Mouse (Mus musculus): ENCODE data around the gene Rps6kb2. TPM values are rescaled to one million over a fixed set of nuclear protein-coding genes. Genes with fewer than 3 reads are reported as not detected.

The Rps6kb2 gene
- polyA plus RNA-seq, 1 experiment from 2014 or later, result 59.7 TPM

DNA sequence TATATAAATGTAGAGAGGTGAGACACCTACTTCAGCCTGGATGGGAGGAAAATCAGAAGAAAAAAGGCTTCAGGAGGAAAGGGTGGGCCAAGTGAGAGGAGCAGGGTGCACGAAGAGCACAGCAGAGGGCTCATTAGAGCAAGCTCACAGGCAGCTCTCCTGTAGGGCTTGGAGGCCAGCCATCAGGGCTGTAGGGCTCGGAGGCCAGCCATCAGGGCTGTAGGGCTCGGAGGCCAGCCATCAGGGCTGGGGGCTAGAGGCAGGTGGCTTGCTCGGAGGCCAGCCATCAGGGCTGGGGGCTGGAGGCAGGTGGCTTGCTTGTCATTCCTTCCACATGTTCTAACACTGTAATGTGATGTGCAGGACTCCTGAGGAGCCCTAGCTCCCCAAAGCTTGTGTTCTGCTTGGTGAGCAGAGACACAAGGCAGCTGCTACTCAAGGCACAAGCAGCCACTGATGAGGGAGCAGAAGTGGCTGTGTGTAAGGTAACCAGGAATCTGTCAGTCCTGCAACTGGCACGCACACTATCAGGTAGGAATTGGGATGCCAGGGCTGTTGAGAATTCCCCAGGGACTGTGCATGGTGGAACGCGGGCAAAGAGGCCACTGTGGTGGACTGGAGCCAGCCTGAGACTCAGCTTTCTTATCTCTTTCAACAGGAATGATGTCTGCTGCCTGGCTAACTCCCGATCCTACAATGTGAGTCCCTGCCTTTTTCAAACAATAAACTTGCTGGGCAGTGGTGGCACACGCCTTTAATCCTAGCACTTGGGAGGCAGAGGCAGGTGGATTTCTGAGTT lies 3.7 kb upstream of the Rps6kb2 start:
- Histone ChIP-seq H3K4me3 (no peak overlapping the region), H3K36me3 (peaks cover 2% of the 10 kb centered on the region; the same call in 1 of the 2 replicates), H3K9ac (no peak overlapping the region), H3K4me2 (replicated peaks) (no peak overlapping the region), H3K27me3 (no peaks in the 10 kb centered on the region), H3K27ac (no peak overlapping the region), H3K4me1 (peaks cover 17% of the 10 kb centered on the region), H3K9me3 (no peaks in the 10 kb centered on the region)
- WGBS, result 81% methylated on average over 9 of the region's 9 CpGs
- ATAC-seq (ENCODE audit: insufficient number of reproducible peaks, insufficient read depth, low FRiP score, low TSS enrichment), result no peak

DNA sequence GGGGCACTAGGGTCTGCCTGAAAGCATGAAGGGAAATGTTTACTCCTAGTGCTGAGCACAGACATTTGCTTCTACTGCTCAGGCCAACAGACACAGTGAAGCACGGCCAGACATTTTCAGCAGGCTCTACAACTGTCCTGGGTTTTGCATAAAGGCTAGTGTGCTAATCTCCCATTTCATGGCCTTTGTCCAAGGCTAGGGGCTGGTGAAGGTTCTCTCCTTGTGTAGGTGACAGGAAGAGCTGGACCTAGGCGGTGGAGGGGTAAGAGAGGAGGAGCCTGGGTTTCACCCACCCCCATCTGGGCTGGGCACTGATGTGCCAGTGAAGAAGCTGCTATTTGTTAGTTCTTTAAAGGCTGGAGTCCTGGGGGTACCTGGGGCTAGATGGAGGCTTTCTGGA lies 1.6 kb upstream of the Rps6kb2 start:
- H3K27ac ChIP-seq, result no peak overlapping the region
- H3K9me3 ChIP-seq, result no peaks in the 10 kb centered on the region
- no peak for ATAC-seq (ENCODE audit: insufficient number of reproducible peaks, insufficient read depth, low FRiP score, low TSS enrichment)
- no peak overlapping the region for H3K9ac ChIP-seq
- WGBS, result 70% methylated on average over 2 of the region's 2 CpGs
- H3K27me3 ChIP-seq, result no peaks in the 10 kb centered on the region
- no peak overlapping the region for H3K4me3 ChIP-seq
- H3K4me1 ChIP-seq, result peaks cover 9% of the 10 kb centered on the region
- peaks cover 14% of the 10 kb centered on the region for H3K36me3 ChIP-seq
- H3K4me2 ChIP-seq (replicated peaks), result no peak overlapping the region

DNA sequence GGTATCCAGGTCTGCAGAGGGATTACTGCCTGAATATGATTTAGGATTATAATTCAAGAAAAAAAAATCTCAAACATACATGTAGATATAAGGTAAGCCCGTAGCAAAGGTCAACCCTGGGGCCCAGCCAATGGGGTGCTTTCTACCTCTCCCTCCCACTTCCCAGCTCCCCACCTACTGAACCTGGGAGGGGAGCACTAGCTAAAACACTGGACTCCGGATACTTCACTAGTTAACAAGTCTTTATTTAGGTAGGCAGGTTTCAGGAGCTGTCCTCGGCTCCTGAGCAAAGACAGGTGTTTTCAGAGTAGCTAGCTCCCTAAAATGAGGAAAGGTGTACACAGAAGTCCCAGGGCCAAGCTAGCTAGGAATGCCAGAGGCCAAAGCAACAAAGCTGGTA lies 946 bp upstream of the Rps6kb2 start:
- Histone ChIP-seq H3K27ac (no peak overlapping the region), H3K4me1 (peaks cover 8% of the 10 kb centered on the region), H3K36me3 (peaks cover 20% of the 10 kb centered on the region), H3K4me2 (replicated peaks) (no peak overlapping the region), H3K27me3 (no peaks in the 10 kb centered on the region), H3K9me3 (no peaks in the 10 kb centered on the region), H3K9ac (no peak overlapping the region), H3K4me3 (no peak overlapping the region)
- no peak for ATAC-seq (ENCODE audit: insufficient number of reproducible peaks, insufficient read depth, low FRiP score, low TSS enrichment)
- 79% methylated on average over 3 of the region's 3 CpGs for WGBS

DNA sequence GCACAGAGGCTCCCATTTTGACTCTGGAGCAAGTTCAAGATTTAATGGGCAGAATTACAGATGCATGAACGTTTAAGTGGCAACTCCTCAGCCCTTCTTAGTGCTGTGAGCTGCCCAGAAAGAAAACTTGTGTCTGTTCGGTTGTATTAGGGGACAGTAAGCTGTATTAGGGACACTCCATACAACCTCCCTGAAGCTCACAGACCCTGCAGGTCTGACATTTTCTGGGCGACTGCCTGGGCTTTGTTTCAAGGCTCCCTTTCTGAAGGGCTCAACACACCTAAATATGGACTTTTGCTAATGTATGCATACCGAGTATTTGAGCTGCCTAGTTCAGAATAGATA lies 361 bp upstream of the Rps6kb2 start:
- WGBS, result 42% methylated on average over 4 of the region's 4 CpGs
- Histone ChIP-seq H3K9ac (peak overlapping the region; percentile 76), H3K9me3 (no peaks in the 10 kb centered on the region), H3K27me3 (no peaks in the 10 kb centered on the region), H3K27ac (peak overlapping the region; percentile 80), H3K36me3 (peaks cover 26% of the 10 kb centered on the region), H3K4me1 (peaks cover 8% of the 10 kb centered on the region), H3K4me3 (peak overlapping the region; percentile 71), H3K4me2 (replicated peaks) (peak overlapping the region; percentile 85)
- ATAC-seq (ENCODE audit: insufficient number of reproducible peaks, insufficient read depth, low FRiP score, low TSS enrichment), result no peak

DNA sequence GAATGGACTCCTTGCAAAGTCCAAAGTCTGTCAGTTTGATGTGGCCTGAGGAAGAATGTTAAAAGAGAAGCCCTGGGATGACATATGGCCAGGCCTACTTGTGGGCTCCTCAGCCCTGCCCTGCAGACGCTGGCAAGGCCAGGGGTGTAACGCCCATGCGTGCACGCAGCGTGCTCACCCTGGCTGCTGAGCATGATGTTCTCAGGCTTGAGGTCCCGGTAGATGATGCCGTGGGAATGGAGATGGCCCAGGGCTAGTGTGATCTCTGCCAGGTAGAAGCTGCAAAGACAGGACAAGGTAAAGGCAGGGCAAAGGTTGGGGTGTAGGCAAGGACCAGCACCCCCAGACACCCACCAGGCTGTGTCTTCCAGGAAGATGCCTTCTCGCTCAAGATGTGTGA lies 4.1 kb downstream of the Rps6kb2 start:
- WGBS, result 95% methylated on average over 8 of the region's 8 CpGs
- Histone ChIP-seq H3K27me3 (no peaks in the 10 kb centered on the region), H3K9me3 (no peaks in the 10 kb centered on the region), H3K27ac (no peak overlapping the region), H3K36me3 (peaks cover 56% of the 10 kb centered on the region), H3K9ac (no peak overlapping the region), H3K4me2 (replicated peaks) (no peak overlapping the region), H3K4me1 (peaks cover 8% of the 10 kb centered on the region), H3K4me3 (no peak overlapping the region)
- no peak for ATAC-seq (ENCODE audit: insufficient number of reproducible peaks, insufficient read depth, low FRiP score, low TSS enrichment)

DNA sequence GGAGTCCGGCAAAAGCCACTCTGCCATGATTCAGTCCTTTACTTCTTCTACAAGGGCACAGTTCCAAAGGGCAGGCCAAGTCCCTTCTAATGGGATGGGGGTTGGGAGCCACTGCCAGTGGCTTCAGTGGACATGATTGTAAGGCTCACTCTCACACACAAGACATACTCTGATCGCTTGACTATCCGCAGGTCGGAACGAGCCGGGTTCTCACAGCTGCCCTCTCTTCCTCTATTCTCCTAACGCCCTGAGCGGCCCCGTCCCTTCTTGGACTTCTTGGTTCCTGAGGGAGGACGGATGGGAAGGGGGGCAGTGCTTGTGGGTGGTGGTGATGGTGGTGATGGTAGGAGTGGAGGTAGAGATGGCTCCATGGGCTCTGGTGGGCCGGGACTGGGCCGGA lies 6.4 kb downstream of the Rps6kb2 start:
- H3K4me2 ChIP-seq (replicated peaks), result no peak overlapping the region
- no peak overlapping the region for H3K9ac ChIP-seq
- H3K36me3 ChIP-seq, result peaks cover 67% of the 10 kb centered on the region
- no peaks in the 10 kb centered on the region for H3K27me3 ChIP-seq
- H3K27ac ChIP-seq, result no peak overlapping the region
- no peaks in the 10 kb centered on the region for H3K9me3 ChIP-seq
- 89% methylated on average over 12 of the region's 12 CpGs for WGBS
- no peaks in the 10 kb centered on the region for H3K4me1 ChIP-seq
- H3K4me3 ChIP-seq, result no peak overlapping the region
- ATAC-seq (ENCODE audit: insufficient number of reproducible peaks, insufficient read depth, low FRiP score, low TSS enrichment), result no peak

DNA sequence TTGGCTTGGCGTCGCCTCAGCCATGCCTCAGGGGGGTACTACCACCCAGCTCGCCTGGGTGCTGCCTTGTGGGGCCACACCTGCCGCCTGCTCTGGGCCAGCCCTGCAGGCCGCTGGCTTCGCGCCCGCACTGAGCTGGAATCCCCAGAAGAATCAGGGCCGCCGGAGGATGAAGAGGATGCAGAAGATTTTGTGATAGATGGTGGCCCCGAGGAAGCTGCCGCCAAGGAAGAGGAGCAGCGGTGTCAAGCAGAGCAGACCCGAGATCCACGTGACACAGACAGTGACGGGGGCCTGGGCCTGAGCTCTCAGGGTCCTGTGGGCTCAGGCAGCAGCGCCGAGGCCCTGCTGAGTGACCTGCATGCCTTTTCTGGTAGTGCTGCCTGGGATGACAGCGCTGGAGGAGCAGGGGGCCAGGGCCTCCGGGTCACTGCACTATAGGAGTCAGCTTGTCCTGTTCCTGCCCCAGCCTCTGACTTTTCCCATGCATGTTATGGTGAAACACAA lies 7.0 kb downstream of the Rps6kb2 start:
- WGBS, result 71% methylated on average over 20 of the region's 20 CpGs
- no peak for ATAC-seq (ENCODE audit: insufficient number of reproducible peaks, insufficient read depth, low FRiP score, low TSS enrichment)
- no peaks in the 10 kb centered on the region for H3K4me1 ChIP-seq
- no peak overlapping the region for H3K9ac ChIP-seq
- no peak overlapping the region for H3K4me3 ChIP-seq
- H3K9me3 ChIP-seq, result no peaks in the 10 kb centered on the region
- H3K4me2 ChIP-seq (replicated peaks), result no peak overlapping the region
- H3K27me3 ChIP-seq, result no peaks in the 10 kb centered on the region
- no peak overlapping the region for H3K27ac ChIP-seq
- H3K36me3 ChIP-seq, result peaks cover 70% of the 10 kb centered on the region

DNA sequence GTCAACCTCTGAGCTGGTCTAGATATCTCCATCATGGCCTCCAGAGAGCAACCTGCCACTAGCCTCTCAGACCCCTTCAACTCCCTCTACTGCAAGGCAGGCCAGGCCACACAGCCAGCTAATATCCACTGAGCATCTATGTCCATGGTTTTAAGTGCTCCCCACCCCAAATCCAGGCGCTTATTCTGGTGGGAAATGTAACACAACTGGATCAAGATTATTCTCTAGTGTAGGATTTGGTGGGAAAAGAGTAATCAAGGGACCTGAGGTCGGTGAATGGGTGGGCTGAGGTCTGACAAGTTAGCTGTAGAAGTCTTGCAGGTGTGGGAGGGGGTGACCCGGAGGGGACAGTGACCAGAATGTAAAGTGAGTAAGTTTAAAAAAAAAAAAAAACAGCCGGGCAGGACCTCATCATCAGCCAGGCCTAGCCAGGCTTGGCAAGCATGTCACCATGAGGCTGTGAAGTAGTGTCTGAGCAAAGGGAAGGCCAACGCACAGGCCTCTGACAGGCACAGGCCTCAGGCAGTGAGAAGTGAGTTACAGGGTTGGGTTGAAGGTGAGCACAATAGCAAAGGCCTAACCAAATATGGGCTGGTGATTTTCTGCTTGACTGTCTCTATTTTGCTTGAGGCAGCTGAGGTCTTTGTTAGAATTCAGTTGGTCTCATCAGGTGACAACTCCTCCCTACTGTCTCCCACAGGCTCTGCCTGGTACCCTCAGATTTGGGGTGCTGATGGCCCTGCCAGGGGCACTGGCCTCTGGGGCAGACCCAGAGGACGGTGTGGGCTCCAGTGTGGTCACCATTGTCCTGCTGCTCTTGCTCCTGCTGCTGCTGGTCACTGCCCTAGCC lies 7.7 kb downstream of the Rps6kb2 start:
- H3K9ac ChIP-seq, result no peak overlapping the region
- no peaks in the 10 kb centered on the region for H3K27me3 ChIP-seq
- H3K27ac ChIP-seq, result no peak overlapping the region
- 73% methylated on average over 6 of the region's 6 CpGs for WGBS
- H3K4me1 ChIP-seq, result no peaks in the 10 kb centered on the region
- ATAC-seq (ENCODE audit: insufficient number of reproducible peaks, insufficient read depth, low FRiP score, low TSS enrichment), result no peak
- H3K9me3 ChIP-seq, result no peaks in the 10 kb centered on the region
- H3K36me3 ChIP-seq, result peaks cover 72% of the 10 kb centered on the region
- no peak overlapping the region for H3K4me3 ChIP-seq
- no peak overlapping the region for H3K4me2 ChIP-seq (replicated peaks)

DNA sequence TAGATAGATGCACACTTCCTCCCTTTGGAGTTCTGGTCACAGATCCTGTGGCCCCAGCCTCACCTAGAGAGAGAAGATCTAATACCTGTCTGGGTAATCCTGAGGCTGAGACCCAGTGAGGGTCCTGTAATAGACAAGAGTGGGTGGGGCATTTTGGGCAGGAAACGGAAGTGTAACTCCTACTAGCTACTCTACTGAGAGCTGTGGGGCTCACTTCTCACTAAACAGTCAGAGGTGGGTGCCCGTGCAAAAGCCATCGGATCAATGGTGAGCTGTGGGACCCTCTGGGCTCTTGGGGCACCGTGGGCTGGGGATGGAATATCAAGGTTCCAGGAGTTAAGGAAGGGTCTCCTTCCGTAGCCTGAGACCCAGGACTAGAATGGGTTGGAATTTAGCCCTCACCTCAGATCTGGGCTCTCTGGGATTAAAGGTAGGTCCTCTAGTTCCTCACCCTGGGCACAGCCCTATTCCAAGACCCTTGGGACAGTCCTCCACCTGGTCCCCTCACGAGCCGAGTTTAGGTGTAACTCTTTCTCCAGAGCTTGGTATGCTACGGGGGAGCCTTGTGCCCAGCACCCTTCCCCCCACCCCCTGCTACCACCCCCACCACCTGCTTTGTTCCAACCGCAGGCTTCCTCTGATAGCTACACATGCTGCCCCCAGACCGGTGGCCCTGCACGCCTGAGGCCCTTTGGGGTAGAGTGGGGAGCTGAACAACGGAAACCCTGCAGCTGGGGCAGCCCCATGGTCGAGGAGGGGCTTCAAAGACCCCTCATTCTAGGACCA lies 8.5 kb downstream of the Rps6kb2 start:
- peaks cover 74% of the 10 kb centered on the region for H3K36me3 ChIP-seq

DNA sequence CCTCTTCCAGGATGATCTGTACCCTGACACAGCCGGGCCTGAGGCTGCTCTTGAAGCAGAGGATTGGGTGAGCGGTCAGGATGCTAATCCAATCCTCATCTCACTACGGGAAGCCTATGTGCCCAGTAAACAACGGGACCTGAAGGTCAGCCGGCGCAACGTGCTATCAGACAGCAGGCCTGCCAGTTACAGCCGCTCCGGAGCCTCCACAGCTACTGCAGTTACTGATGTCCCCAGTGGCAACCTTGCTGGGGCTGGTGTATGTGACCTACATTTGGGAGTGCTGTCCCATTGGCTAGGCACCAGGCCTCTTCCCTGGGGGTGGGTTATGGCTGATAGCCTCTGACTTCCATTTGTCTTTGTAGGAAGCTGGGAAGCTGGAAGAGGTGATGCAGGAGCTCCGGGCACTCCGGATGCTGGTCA lies 9.9 kb downstream of the Rps6kb2 start, which contains the start of gene Ptprcap:
Gene Ptprcap (plus strand): TSS at position 373 of the 423 bp plus-strand sequence.
- Histone ChIP-seq H3K9me3 (no peaks in the 10 kb centered on the region), H3K27ac (0 out of 2 replicates have a peak within 1 kb of the TSS, but pooled peaks have one; percentile 6), H3K4me1 (peaks cover 11% of the 10 kb centered on the region), H3K4me3 (no peak within 1 kb of the TSS), H3K27me3 (no peaks in the 10 kb centered on the region), H3K9ac (peak within 1 kb of the TSS; percentile 19; the same call in 1 of the 2 replicates), H3K36me3 (peaks cover 60% of the 10 kb centered on the region), H3K4me2 (replicated peaks) (no peak within 1 kb of the TSS)
- 76% methylated on average over 11 of the region's 11 CpGs for WGBS
- no peak for ATAC-seq (ENCODE audit: insufficient number of reproducible peaks, insufficient read depth, low FRiP score, low TSS enrichment)

More for the DNA sequence above, 8.5 kb downstream of the Rps6kb2 start:
- WGBS, result 77% methylated on average over 13 of the region's 13 CpGs
- Histone ChIP-seq H3K4me3 (no peak overlapping the region), H3K27ac (no peak overlapping the region), H3K9ac (no peak overlapping the region), H3K27me3 (no peaks in the 10 kb centered on the region), H3K4me1 (peaks cover 2% of the 10 kb centered on the region; the same call in 1 of the 2 replicates), H3K4me2 (replicated peaks) (no peak overlapping the region), H3K9me3 (no peaks in the 10 kb centered on the region)
- ATAC-seq (ENCODE audit: insufficient number of reproducible peaks, insufficient read depth, low FRiP score, low TSS enrichment), result no peak
